Mouse (Mus musculus) stomach, postnatal 0 days (tissue): Measurements from ENCODE around the gene Tbcd.

Experiments
- CTCF ChIP-seq: IDR thresholded peaks from 2 replicates; pipeline ENCODE4 v1.5.1; 2016; ENCODE audit warnings: antibody characterized with exemption, low read depth, mild to moderate bottlenecking, moderate library complexity
- EP300 ChIP-seq: optimal IDR thresholded peaks from 2 replicates; pipeline ENCODE3; 2016; ENCODE audit warnings: antibody characterized with exemption

- TF ChIP-seq EP300: no peak
- no peak for TF ChIP-seq CTCF
Observed at GRCm38 (mm10) chr11:121501525-121501924, 49.8 kb downstream of the Tbcd start.
